Mouse (Mus musculus): ENCODE results near the gene Ptprj.

The Ptprj gene

GRCm38 (mm10) chr2:90522455-90522854, 58.0 kb downstream of the Ptprj start:
- DNase-seq (ENCODE audit: low read depth, low spot score) = no peak

DNA sequence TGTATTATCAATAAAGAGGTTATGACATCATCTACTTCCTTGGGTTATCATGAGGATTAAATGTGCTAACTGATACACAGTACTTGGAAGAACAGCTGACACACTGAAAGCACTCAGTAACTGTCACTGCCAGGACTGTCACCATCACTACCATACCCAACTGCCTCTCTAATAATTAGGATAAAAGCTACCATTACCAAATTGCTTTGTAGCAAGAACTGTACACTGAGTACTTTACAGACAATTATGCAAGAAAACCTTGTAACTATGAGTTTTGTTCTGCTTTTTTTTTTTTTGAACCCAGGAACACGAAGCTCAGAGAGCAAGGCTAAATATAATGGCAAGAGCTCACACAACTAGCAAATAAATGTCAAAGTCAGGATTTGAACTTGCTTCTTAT, 58.5 kb downstream of the Ptprj start:
- no peak for DNase-seq (ENCODE audit: low read depth, low spot score)

- DNase-seq (ENCODE audit: low read depth, low spot score) = no peak
Measured at GRCm38 (mm10) chr2:90518296-90518695, 62.2 kb downstream of the Ptprj start.

GRCm38 (mm10) chr2:90514969-90515368, 65.5 kb downstream of the Ptprj start:
- no peak for DNase-seq (ENCODE audit: low read depth, low spot score)

GRCm38 (mm10) chr2:90509268-90509667, 71.2 kb downstream of the Ptprj start:
- peak; percentile 74 for DNase-seq (ENCODE audit: low read depth, low spot score)

- DNase-seq (ENCODE audit: low read depth, low spot score) = no peak
Measured at GRCm38 (mm10) chr2:90506143-90506542, 74.3 kb downstream of the Ptprj start.

GRCm38 (mm10) chr2:90504731-90505171, 75.7 kb downstream of the Ptprj start:
- DNase-seq (ENCODE audit: low read depth, low spot score) = peak; percentile 81

GRCm38 (mm10) chr2:90503182-90503833, 77.1 kb downstream of the Ptprj start:
- DNase-seq (ENCODE audit: low read depth, low spot score) = no peak

GRCm38 (mm10) chr2:90502738-90503137, 77.7 kb downstream of the Ptprj start:
- no peak for DNase-seq (ENCODE audit: low read depth, low spot score)

DNA sequence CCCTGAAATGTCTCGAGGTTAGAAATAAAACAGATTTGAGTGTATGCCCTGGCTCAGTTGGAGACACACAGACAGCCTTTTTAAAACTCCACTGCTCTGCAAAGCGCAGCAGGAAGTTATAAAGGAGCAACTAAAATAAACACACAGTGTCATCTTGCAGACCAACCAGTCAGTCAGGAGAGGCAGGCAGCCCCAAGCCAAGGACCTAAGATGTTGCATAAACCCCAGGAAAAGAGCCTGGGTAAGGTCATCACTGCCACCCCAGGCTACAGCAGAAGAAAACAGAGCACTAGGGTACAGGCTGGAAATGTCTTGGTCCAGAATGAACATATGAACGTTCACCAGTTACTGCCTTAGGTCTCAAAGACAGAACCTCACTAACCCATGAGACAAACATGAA, 78.7 kb downstream of the Ptprj start:
- DNase-seq (ENCODE audit: low read depth, low spot score) = no peak

DNA sequence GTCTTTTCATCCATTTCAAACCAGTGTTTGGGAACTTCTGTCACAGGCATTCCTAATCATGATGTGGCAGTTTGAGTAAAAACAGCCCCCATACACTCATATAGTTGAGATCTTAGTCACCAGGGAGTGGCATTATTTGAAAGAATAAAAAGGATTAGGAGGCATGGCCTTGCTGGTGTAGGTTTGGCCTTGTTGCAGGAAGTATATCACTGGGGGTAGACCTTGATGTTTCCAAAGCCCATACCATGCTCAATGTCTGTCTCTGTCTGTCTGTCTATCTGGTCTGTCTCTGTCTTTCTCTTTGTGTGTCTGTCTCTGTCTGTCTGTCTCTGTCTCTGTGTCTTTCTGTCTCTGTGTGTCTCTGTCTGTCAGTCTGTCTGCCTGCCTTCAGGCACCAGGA, 79.6 kb downstream of the Ptprj start:
- peak; percentile 70 for DNase-seq (ENCODE audit: low read depth, low spot score)

DNA sequence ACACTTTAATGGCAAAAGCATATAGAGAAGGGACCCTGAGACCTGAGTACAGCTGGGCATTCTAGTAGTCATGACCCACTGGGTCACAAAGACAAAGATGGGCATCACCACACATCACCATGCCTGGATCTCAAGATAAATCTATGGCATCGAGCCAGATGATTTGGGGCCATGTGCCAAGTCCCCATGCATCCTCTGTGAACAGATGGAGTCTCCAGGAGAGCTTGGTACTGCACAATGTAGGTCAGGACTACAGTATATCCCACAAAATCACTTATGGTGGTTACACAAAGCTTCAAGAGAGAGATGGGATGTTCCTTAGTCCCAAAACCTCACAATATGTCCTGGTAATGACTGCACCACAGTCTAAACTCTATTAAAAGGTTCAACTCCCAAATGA, 81.4 kb downstream of the Ptprj start:
- DNase-seq (ENCODE audit: low read depth, low spot score) = no peak

GRCm38 (mm10) chr2:90497551-90497950, 82.9 kb downstream of the Ptprj start:
- DNase-seq (ENCODE audit: low read depth, low spot score) = peak; percentile 35

- no peak for DNase-seq (ENCODE audit: low read depth, low spot score)
Measured at GRCm38 (mm10) chr2:90496680-90497074, 83.8 kb downstream of the Ptprj start.

- DNase-seq (ENCODE audit: low read depth, low spot score) = peak; percentile 36
Measured at GRCm38 (mm10) chr2:90496012-90496679, 84.3 kb downstream of the Ptprj start.

- peak; percentile 53 for DNase-seq (ENCODE audit: low read depth, low spot score)
Measured at GRCm38 (mm10) chr2:90490279-90491046, 90.0 kb downstream of the Ptprj start.

GRCm38 (mm10) chr2:90489839-90490238, 90.6 kb downstream of the Ptprj start:
- no peak for DNase-seq (ENCODE audit: low read depth, low spot score)

GRCm38 (mm10) chr2:90488690-90489590, 91.5 kb downstream of the Ptprj start:
- no peak for DNase-seq (ENCODE audit: low read depth, low spot score)

DNA sequence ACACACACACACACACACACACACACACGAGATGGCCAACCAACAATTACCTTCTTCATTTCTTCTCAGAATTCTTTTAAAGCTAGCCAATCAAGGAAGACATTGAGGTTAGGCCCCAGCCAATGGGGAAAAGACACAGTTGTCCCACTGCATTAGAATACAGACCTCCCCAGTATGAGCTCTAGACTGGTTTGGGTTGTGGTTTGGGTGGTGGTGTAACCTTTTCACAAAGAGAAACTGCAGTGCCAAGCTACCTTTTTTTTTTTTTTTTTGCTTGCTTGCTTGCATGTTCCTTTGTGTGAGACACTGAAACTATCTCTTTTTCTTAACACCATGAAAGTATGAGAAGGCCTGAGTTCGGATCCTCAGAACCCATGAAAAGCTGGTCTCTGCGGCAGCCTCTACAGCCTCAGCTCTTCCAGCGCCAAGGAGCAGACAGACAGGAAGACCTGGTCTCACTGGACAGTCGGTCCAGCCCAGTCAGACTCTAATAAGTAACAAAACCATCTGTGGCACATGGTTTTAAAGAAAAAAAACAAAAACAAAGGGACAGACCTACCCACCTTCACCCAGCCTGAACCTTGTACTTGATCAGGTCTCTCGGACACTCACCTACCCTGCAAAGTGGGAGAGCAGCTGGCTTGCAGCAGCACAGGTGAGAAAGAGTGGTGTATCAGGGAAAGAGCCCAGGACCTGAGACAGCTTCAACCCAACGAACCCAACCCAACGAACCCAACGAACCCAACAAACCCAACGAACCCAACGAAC, 92.8 kb downstream of the Ptprj start:
- DNase-seq (ENCODE audit: low read depth, low spot score) = no peak

- DNase-seq (ENCODE audit: low read depth, low spot score) = peak; percentile 87
Measured at GRCm38 (mm10) chr2:90486226-90486755, 94.2 kb downstream of the Ptprj start.

GRCm38 (mm10) chr2:90481505-90481904, 98.9 kb downstream of the Ptprj start:
- DNase-seq (ENCODE audit: low read depth, low spot score) = no peak
